Mouse (Mus musculus): ENCODE results near the gene Map3k13. TPM values are rescaled to one million over a fixed set of nuclear protein-coding genes. Genes with fewer than 3 reads are reported as not detected.

The Map3k13 gene
- total RNA-seq, 2 experiments from 2014 or later = 0.41 to 0.42 TPM

Other genes with a start within 250 kb of the Map3k13 start
- gene 2510009E07Rik, start 99.7 kb upstream of the Map3k13 start, total RNA-seq (2021) = 10 to 100 TPM; 21.3 to 21.6 TPM
- 1 to 10 TPM; 3.1 to 7.5 TPM for gene Ehhadh, start 6.5 kb upstream of the Map3k13 start, total RNA-seq (2021)
- gene Tmem41a, start 153.2 kb downstream of the Map3k13 start, total RNA-seq (2021) = 1 to 10 TPM; 2.8 to 5.0 TPM
- gene Liph, start 201.3 kb downstream of the Map3k13 start, total RNA-seq (2021) = not detected
- gene Senp2, start 215.1 kb downstream of the Map3k13 start, total RNA-seq (2021) = 10 to 100 TPM; 25.3 to 27.4 TPM

All from gastrocnemius, postnatal 36 days (tissue).